Mouse (Mus musculus) megakaryocyte-erythroid progenitor cell, adult 5-6 weeks (primary cell): ENCODE results near the gene Rab26. TPM values are rescaled to one million over a fixed set of nuclear protein-coding genes. Genes with fewer than 3 reads are reported as not detected.

Experiments used
- ATAC-seq: replicated peaks from 2 replicates; pipeline ENCODE4 v1.8.0; 2016; ENCODE audit warnings: mild to moderate bottlenecking, inconsistent platforms; ENCODE audit not compliant: severe bottlenecking, poor library complexity, low FRiP score, low TSS enrichment
- total RNA-seq, 2 experiments: library from RNA; stranded (forward) in 1 of 2; stranded (reverse) in 1 of 2; fragments of 200-1000, 215-1000 nt in 1 of 2; fragments of >200 nt in 1 of 2; fragmentation: Nextera tagmentation in 1 of 2; gene quantifications; 2 replicates each; pipeline ENCODE4 v1.2.3; 2014 to 2017

The Rab26 gene
- total RNA-seq, 2 experiments from 2014 or later: 1.3 TPM; not detected in 1

DNA sequence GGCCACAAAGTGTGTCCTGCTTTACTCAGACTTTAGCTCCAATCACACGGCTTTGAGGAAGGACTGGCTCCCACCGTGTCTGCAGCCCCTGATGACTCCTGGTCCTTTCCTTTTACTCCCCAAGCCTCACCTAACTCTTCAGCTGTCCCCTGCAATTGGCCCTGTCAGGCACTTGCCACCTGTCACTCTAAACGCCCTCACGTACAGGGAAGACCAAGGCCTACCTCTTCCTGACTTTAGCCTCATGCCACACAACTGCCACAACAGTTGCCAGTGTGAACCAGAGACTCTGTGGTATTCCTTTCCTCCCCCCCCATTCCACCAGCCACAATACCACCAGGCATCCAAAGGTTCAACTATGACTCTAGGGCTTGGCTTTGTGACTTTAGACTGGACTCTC, 13.6 kb downstream of the Rab26 start:
- no peak for ATAC-seq

DNA sequence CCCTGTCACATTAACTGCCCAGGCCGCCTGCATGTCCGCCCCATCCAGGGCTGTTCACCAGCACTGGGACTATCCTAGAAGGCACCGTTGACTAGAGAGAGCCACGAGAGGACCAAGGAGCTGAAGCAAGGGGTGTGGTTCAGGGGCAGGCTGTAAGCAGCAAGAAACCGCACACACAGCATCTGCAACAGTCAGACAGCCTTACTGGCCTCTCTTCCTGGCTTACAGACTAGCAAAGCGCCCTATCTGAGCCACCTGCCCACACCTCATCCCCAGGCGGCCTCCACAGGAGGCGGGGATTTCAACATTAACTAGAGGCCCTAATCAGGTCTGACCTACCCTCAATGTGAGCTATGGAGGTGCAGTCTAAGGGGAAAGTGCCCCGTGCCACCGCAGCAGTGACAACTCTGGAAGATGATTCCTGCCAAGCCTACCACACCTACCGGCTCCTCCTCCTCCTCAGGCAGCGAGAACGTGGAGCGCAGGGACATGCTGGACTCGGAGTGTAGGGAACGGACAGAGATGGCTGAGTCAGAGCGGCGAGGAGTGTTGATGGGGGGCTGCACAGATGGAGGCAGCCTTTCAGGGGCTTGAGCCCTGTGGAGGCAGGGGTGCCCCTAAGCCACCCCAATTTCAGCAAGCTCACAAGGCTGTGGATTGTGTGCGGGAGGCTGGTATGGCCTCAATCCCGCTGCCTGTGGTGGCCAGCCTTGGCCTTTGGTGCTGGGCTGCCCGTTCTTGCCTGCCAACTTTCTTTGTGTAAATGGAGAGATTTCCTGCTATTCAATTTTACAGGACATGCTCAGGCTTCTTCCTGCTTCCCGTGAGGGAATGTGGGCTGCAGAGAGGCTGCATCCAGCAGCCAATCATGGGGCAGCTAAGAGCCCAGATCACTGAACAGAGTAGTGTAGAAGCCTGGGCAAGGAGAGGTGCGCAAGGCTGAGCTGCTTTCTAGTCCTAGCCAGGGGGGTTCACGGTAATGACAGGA, 19.4 kb downstream of the Rab26 start:
- no peak for ATAC-seq

DNA sequence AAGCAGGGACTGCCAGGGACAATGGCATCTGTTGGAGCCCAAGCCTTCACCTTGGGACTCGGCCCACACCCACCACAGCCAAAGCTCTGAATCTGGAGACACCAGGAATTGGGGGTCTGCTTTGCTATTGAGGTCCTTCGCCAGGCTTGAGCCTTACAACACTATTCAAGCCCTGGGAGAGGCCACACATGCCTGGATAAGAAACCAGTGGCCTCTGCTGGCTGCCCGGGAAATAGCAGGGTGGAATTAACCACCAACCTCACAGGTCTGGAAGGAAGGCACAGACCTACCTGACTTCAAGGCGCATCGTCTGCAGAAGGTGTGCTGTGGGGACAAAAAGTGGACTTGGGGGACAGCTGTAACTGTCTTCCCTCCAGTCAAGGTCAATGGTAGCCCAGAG, 20.4 kb downstream of the Rab26 start:
- ATAC-seq: peak; percentile 58

DNA sequence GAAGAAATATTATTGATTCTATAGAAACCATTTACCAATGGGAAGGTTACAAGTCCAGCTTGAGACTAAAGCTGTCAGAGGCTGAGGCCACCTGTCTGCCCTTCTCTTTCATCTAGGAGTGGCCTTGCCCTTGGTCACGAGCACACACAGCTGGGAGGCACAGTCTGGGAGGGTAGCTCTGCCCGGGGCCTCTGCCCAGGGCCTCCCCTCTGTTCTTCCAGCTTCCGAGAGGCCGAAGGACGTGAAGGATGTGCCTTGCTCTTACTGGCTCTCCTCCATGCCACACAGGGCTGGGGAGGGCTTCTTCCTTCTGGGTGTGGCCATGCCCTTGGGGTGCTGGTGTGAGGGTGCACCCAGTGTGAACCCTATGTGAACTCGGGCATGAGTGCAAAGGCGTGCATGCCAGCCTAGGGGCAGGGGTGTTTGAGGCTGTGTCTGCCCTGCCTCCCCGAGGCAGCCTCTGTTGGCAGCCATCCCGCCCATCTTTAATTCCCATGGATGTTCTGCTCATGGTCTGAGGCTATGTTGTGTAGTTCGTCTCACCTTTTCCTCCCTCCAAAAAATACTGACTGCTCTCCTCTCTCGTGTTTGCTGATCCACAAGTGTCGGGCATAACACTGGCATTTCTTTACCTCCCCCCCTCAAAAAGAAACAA, 26.1 kb downstream of the Rab26 start:
- ATAC-seq: no peak

DNA sequence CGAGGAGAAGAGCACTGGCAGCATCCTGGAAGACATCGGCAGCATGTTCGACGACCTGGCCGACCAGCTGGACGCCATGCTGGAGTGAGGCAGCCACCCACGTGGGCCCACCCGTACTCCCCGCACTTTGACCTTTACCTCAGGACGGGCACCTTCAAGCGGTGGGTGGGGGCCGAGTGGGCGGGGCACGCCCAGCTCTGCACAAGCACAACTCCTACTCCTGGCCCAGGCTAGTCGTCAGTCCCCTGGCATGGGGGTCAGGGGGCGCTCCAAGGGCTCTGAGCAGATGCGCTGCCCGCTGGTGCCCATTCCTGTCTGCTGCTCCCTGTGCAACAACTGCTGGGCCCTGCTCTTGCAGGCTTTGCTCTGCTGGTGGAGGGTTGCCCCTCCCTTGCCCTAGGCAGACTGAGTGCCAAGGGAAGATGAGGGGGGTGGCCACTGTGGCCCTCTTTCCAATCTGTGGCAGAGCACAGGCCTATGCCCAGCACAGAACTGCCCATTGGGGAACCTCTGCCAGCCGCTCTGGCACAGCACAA, 26.8 kb downstream of the Rab26 start:
- ATAC-seq: no peak

DNA sequence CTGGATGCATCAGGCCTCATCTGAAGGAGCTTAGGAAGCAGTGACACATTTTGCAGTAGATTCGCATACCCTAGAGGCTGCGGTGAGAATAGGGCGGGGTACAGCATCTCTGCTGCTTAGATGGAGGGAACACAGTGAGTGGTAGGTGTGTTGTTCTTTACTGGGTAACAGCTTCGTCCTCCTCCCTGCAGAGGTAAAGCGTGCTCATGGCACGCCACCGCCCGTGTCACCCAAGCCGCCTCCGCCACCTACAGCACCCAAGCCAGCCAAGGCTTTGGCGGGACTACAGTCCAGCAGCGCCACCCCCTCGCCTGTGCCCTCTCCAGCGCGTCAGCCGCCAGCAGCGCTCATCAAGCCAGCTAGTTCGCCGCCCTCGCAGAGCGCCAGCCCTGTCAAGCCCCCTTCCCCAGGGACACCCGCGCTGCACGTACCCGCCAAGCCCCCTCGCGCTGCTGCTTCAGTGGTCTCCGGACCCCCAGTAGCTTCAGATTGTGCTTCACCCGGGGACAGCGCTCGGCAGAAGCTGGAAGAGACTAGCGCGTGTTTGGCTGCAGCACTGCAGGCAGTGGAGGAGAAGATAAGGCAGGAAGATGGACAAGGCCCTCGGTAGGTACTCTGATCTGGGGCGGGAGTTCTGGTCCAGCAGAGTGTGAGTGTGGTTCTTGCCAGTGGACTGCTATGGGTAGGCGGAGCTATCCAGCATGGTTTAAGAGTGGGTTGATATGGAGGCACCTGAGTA, 27.5 kb downstream of the Rab26 start:
- no peak for ATAC-seq

DNA sequence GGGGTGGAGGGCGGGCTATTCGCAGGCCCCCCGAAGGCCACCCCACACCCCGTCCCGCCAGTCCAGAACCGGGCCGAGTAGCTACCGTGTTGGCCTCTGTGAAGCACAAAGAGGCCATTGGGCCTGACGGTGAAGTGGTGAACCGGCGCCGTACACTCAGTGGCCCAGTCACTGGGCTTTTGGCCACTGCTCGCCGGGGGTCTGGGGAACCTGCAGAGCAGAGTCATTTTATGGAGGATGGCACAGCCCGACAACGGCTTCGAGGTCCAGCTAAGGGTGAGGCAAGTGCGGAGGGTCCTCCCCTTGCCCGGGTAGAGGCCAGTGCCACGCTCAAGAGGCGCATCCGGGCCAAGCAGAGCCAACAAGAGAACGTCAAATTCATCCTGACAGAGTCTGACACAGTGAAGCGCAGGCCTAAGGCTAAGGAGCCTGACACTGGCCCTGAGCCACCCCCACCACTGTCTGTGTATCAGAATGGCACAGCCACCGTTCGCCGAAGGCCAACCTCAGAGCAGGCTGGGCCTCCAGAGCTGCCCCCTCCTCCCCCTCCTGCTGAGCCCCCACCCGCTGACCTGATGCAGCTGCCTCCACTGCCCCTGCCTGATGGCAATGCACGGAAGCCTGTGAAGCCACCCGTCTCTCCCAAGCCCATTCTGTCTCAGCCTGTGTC, 28.6 kb downstream of the Rab26 start:
- no peak for ATAC-seq

DNA sequence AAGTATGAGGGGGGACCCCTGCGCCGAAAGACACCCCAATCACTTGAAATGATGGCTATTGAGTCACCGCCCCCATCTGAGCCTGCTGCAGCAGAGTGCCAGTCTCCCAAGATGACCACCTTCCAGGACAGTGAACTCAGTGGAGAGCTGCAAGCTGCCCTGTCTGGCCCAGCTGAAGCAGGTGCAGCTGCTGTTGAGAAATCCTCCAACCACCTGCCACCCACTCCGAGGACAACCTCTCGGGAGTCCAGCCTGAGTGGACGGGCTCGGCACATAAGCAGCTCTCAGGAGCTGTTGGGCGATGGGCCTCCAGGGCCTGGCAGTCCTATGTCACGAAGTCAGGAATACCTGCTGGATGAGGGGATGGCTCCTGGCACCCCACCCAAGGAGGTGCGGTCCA, 29.9 kb downstream of the Rab26 start:
- no peak for ATAC-seq

DNA sequence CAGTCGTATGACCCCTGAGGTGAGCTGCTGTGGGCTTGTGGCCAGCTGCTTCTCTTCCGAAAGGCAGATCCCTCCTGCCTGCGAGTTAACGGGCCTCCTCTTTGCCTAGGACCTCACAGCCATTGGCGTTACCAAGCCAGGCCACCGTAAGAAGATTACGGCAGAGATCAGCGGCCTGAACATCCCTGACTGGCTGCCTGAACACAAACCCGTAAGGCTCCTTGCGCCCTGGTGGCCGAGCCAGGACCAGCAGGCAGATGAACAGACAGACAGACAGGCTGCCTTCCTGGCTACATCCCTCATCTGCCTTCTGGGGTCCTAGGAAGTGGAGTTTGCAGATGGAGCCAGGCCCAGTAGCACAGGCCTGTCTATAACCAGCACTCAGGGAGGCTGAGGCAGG, 31.8 kb downstream of the Rab26 start:
- peak; percentile 45; the same call in 1 of the 2 replicates for ATAC-seq

DNA sequence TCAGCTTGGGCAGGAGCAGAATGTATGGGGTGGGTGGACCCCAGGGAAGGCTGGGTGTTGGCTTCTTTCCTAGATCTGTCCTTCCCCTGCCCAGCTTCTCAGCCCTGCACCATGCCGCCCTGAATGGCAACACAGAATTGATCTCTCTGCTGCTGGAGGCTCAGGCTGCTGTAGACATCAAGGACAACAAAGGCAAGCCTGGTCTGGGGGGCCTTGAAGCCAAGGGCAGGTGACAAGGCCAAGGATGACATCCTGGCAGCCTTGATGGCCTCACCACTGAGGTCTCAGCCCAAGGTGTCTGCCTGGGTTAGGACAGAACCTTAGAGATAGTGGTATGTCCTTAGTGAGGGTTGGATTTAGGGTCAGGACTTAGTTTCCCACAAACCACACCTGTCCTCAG, 38.0 kb downstream of the Rab26 start:
- ATAC-seq: no peak

DNA sequence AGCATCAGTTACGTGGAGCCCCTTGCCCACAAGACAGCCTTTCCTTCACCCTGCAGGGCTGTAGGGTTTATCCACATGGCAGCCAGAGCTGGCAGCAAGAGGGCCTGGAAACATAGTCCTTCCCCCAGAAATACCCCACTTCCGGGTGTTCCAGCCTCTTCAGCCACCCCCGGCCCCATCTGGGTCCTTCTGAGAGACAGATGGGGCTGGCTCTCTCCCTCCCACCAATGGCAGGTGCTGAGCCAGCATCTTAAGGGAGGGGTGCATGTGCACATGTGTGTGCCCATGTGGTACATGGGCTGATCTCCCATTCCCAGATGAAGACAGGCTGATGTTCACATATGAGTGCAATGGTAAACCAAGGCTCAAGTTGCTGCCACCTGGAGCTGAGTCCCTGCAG, 38.6 kb downstream of the Rab26 start:
- no peak for ATAC-seq

DNA sequence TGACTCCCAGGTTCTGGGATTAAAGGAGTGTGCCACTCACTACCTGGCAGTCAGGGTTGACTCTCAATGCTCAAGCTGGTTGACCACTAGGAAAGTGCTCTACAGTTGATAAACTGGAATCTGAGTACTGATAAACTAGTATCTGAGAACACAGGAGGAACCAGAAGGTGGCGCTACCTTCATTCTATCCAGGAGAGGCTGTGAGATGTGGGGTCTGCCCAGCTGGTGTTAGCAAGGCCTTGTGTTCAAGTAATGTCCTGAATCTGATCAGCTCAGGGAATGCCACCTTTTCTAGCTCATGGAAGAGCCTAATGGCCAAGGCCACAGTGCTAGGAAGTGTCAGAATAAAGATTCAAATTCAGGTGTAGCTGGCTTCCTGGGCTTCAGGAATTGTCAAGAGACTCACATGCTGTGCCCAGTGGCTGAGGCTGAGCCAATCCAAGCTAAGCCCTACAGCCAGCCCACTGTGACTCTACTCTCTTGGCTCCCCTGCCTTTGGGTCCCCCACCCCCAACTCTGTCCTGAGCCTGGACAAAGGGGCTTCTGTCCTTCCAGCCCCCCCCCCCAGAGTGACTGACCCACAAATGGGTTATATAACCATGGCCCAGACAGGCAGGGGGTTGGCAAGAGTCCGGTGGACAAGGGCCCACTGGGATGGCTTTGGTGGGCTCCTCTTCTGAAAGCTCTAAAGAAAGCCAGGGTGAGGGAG, 39.2 kb downstream of the Rab26 start:
- ATAC-seq: peak; percentile 62

DNA sequence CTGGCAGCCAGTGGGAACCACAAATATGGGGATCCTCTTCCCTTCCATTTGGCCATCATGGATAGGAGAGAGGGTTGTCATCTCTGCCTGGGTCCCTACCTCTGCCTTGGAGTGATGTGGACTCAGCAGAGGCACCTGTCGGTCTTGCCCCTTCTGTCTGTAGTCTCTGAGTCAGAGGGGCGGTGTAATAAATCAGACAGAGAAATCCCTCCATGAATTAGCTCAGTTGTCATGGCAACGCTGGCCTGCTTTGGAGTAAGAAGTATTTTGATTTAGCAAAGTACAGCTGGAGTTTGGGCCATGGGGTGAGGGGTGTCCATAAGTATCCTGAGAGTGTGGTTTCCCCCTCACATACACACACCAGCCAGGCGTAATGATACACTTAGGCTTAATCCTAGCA, 43.6 kb downstream of the Rab26 start:
- no peak for ATAC-seq

DNA sequence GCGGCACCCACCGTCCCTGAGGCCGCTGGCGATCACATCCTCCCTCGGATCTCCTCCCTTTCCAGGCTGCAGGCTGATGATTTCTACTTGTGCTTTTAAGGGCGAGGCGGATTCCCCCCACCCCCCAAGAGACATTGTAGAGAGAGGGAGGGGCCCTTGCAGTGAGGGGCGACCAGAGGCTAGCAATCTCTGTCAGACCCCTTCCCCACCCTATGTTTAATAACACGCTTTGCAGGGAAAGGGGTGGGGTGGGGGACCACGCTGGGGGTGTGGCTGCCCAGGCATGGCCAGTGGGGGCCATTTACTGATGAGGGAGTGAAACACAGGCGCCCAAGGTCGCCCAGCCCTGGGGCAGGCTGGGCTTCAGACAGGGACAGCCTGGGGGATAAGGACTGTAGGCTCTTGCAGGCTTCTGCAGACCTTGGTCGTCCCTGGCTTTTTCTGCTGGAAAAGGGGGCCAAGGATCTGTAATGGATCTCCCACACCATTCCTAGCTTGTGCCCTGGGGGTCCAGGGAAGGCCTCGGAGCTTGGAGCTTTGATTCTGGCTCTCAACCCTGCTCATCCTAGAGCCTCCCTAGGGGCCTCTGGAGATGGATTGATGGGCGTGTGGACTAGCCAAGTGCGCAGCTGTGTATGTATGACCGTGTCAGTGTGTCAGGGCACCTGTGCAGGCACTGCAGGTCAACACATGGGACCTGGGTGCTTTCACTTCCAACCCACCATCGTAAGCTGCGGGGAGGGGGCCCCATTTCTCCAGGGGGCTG, 44.6 kb downstream of the Rab26 start:
- ATAC-seq: no peak

DNA sequence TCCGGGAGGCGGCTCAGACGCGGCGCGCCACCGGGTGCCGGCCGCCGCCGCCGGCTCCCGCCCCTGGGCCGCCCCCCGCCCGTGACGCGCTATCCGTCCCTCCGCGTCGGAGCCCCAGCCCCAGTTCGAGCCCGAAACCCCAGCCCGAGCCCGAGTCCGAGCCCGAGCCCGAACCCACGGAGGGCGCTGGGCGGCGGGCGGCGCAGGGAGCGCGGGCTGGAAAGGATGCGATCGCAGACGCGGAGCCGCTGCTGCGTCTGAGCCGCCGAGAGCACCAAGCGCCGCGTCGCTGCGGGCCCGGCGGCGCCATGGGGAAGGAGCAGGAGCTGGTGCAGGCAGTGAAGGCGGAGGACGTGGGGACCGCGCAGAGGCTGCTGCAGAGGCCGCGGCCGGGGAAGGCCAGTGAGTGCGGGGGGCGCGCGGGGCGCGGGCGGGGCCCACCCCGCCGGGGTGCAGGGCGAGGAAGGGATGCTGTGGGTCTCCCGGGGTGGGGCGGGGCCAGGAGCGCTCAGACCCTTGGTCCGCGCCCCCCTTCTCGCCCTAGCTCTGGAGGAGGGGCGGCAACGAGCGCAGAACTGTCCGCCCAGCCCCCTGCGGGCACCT, 45.2 kb downstream of the Rab26 start:
- no peak for ATAC-seq

DNA sequence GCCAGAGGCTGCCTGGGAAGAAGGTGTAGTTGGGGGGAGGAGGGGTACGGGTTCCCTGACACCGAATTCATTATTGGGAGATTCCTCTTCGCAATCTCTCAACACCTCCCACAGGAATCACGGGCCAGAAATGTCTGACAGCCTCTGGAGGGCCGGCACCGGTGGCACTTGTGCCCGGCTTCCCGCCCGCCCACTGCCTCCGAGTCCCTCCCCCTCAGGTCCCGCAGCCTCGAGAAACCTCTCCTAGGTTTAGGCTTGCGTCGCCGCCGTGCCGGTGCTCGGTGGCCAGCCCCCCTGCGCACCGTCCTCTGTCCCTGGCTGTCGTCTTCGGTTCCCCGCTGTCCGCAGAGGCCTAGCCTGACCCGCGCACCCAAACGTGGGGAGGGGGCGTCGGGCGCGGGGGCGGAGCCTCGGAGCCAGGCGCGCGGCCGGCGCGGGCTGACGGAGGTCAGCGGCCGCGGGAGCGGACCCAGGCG, 45.8 kb downstream of the Rab26 start, which contains the start of gene Caskin1:
Caskin1 (plus strand) TSS at position 416 of the 476 bp plus-strand sequence.
- no peak for ATAC-seq

DNA sequence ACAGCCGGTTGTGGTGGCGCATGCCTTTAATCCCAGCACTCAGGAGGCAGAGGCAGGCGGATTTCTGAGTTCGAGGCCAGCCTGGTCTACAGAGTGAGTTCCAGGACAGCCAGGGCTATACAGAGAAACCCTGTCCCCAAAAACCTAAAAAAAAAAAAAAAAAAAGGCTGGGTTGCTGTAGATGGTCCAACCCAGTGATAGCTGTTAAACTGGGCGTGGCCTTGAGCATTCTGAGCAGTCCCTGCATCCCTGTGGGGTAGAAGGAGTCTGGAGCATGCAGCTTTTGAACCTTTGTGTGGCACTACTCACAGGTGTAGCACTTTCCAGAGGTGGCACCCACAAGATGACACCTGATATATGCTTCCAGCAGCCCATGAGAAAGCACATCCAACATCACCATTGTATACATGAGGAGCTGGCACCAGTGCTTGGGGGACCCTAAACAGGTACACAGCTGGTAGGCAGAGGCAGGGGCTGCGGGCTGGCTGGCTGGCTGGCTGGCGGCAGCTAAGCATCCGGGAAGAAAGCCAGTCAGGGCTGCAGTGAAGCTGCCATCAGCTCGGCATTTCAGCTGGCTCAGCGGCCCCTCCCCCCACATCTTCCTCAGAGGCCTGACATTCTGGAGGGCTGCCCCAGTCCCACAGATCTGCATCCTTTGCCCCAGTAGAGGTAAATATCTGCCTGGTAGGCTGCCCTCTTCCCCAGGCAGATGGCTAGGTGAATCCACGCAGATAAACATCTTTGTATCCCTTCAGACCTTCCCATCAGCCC, 48.7 kb downstream of the Rab26 start:
- no peak for ATAC-seq
